Mouse (Mus musculus): Measurements from ENCODE around the gene Sncb.

DNA sequence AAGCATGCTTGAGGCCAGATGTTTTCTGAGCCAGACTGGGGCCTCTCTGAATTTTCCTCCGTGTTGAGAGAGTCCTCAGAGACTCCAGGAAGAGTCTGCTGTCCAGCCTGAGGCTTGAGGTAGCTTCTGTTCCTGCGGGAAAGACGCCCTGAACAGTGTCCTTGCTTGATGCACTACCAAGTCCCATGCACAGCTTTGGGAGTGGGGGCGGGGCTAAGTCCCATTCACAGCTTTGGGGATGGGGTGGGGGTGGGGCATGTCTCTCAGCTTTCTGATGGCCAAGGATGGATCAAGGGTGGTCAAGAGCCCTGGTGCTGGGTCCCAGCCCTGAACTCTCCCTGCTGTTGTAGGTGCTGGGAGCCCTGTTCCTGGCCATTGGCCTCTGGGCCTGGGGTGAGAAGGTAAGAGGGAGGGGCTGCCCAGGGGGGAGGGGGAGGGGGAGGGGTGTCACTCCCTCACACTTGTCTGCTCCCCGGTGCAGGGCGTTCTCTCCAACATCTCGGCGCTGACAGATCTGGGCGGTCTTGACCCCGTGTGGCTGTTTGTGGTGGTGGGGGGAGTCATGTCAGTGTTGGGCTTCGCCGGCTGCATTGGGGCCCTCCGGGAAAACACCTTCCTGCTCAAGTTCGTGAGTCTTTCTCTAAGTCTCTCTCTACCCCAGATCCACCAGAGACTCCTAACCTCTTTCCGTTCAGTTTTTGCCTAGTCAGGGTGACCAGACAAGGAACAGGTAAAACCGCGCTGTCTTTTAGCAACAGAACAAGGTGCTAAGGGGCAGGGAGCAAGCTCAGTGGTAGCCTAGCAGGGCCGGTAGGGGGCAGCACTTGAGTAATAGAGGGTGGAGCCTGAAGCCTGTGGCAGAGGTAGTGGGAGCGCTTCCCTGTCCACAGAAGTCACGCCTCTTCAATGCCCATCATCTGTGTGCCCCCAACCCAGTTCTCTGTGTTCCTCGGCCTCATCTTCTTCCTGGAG, 26.1 kb upstream of the Sncb start:
- TF ChIP-seq CTCF (IDR thresholded peaks at IDR 0.05; ENCODE audit: borderline replicate concordance, extremely low read depth, insufficient read depth, insufficient read length): peak; percentile 38; the same call in 1 of the 2 replicates
- no peak for TF ChIP-seq POLR2A (IDR thresholded peaks at IDR 0.05; ENCODE audit: borderline replicate concordance, extremely low read depth, insufficient read depth, insufficient read length, poor library complexity, severe bottlenecking)
